Comparison of ENCODE assay signal across 7 mouse cellular contexts in genomic region chr6:56715270-56715666, GRCm38 (mm10). TPM values are rescaled to one million over a fixed set of nuclear protein-coding genes. Genes with fewer than 3 reads are reported as not detected.
DNase-seq lines count a peak whose midpoint lies in the region; ATAC-seq and TF ChIP-seq lines count a peak whose summit lies in the region.

No protein-coding gene starts in this region.

- no peaks in the 10 kb centered on the region for H3K9me3 ChIP-seq in heart, embryonic 15.5 days (replicated peaks)

- peaks cover 2% of the 10 kb centered on the region; the same call in 1 of the 2 replicates for H3K4me1 ChIP-seq in bone marrow macrophage, adult 2 months (ENCODE audit: control insufficient read depth, insufficient read depth, low read length)
- H3K4me1 ChIP-seq in heart, embryonic 15.5 days (replicated peaks) = peaks cover 8% of the 10 kb centered on the region
- H3K4me1 ChIP-seq in liver, adult 2 months (ENCODE audit: control insufficient read depth, insufficient read depth, low read length) = peaks cover 11% of the 10 kb centered on the region

- peak overlapping the region; percentile 97 for H3K4me3 ChIP-seq in bone marrow macrophage, adult 2 months (ENCODE audit: insufficient read depth, low read length)
- peak overlapping the region; percentile 95 for H3K4me3 ChIP-seq in heart, embryonic 15.5 days
- H3K4me3 ChIP-seq in liver, adult 2 months (ENCODE audit: insufficient read depth, low read depth, low read length) = peak overlapping the region; percentile 97
- H3K4me3 ChIP-seq in myocyte = peak overlapping the region; percentile 63

- peak; percentile 26 for DNase-seq in spleen, adult 12 weeks (ENCODE audit: low spot score)
- DNase-seq in spleen, postnatal 10 days (ENCODE audit: low spot score in 2 of 2) = no peak
- peak; percentile 67 for DNase-seq in liver, adult 2 months (ENCODE audit: extremely low read depth, low read depth, low spot score)
- no peak for DNase-seq in urinary bladder, adult 2 months (ENCODE audit: low spot score)

- H3K9ac ChIP-seq in heart, embryonic 15.5 days = peak overlapping the region; percentile 84
- peak overlapping the region; percentile 89 for H3K9ac ChIP-seq in liver, adult 2 months (ENCODE audit: low read depth, low read length)

- H3K27me3 ChIP-seq in heart, embryonic 15.5 days = no peaks in the 10 kb centered on the region
- no peaks in the 10 kb centered on the region for H3K27me3 ChIP-seq in liver, adult 2 months (ENCODE audit: control insufficient read depth, insufficient read depth, low read length)
- H3K27me3 ChIP-seq in myocyte (ENCODE audit: control insufficient read depth, insufficient read depth, insufficient read length) = no peaks in the 10 kb centered on the region

- under 1% methylated on average over 25 of the region's 25 CpGs for WGBS in heart, embryonic 15.5 days
- WGBS in liver, adult 2 months = under 1% methylated on average over 25 of the region's 25 CpGs

- no peak for TF ChIP-seq CTCF in bone marrow macrophage, adult 2 months (IDR thresholded peaks at IDR 0.05; ENCODE audit: low read depth, low read length)
- no peak for TF ChIP-seq CTCF in liver, adult 2 months (IDR thresholded peaks at IDR 0.05; ENCODE audit: low read depth, low read length)

- peak overlapping the region; percentile 80 for H3K27ac ChIP-seq in bone marrow macrophage, adult 2 months (ENCODE audit: insufficient read depth, low read depth, low read length)
- H3K27ac ChIP-seq in heart, embryonic 15.5 days = peak overlapping the region; percentile 97
- peak overlapping the region; percentile 85 for H3K27ac ChIP-seq in liver, adult 2 months (replicated peaks; ENCODE audit: insufficient read depth, low read depth, low read length)

- peaks cover 5% of the 10 kb centered on the region; the same call in 1 of the 2 replicates for H3K79me2 ChIP-seq in liver, adult 2 months (ENCODE audit: control insufficient read depth, insufficient read depth, low read length)
- peaks cover 37% of the 10 kb centered on the region for H3K79me2 ChIP-seq in myocyte (ENCODE audit: control insufficient read depth, insufficient read depth)

- H3ac ChIP-seq in myocyte (ENCODE audit: control insufficient read depth, insufficient read length) = peak overlapping the region; percentile 14

- no peak for TF ChIP-seq POLR2A in bone marrow macrophage, adult 2 months (IDR thresholded peaks at IDR 0.05; ENCODE audit: borderline replicate concordance, low read depth, low read length)
- no peak for TF ChIP-seq POLR2A in liver, adult 2 months (IDR thresholded peaks at IDR 0.05; ENCODE audit: extremely low read depth, insufficient read depth, low read length)
- TF ChIP-seq POLR2A in myocyte (IDR thresholded peaks at IDR 0.05; ENCODE audit: insufficient read length, low read depth) = no peak

- no peaks in the 10 kb centered on the region for H3K36me3 ChIP-seq in heart, embryonic 15.5 days
- no peaks in the 10 kb centered on the region for H3K36me3 ChIP-seq in liver, adult 2 months (ENCODE audit: control insufficient read depth, insufficient read depth, low read length)
- H3K36me3 ChIP-seq in myocyte (ENCODE audit: control insufficient read depth, insufficient read depth) = no peaks in the 10 kb centered on the region

- ATAC-seq in heart, embryonic 15.5 days (replicated peaks; ENCODE audit: insufficient number of reproducible peaks, insufficient read depth, low FRiP score, low read depth) = peak; percentile 25

- H3K4me2 ChIP-seq in heart, embryonic 15.5 days = peak overlapping the region; percentile 70
- H3K4me2 ChIP-seq in myocyte (ENCODE audit: low read depth) = peak overlapping the region; percentile 85

TF ChIP-seq in myocyte, 11 proteins besides CTCF, POLR2A, EP300 and RAD21:
- TF ChIP-seq MAX (IDR thresholded peaks at IDR 0.05; ENCODE audit: low read depth) (no peak), TCF3 (IDR thresholded peaks at IDR 0.05; ENCODE audit: insufficient read length, low read depth) (no peak), E2F4 (IDR thresholded peaks at IDR 0.05; ENCODE audit: insufficient read depth) (no peak), POLR2AphosphoS2 (IDR thresholded peaks at IDR 0.05; ENCODE audit: insufficient read length, low read depth) (no peak), MYOG (IDR thresholded peaks at IDR 0.05; ENCODE audit: control insufficient read depth in 1 of 3, insufficient read depth in 1 of 3, insufficient read length in 2 of 3, low read depth in 2 of 3) (no peak), TCF12 (IDR thresholded peaks at IDR 0.05; ENCODE audit: insufficient read depth, poor library complexity, severe bottlenecking) (no peak), SRF (IDR thresholded peaks at IDR 0.05; ENCODE audit: control insufficient read depth, insufficient read length, low read depth) (no peak), MYOD1 (IDR thresholded peaks at IDR 0.05; ENCODE audit: control insufficient read depth in 1 of 3, insufficient read length in 2 of 3, low read depth in 2 of 3) (no peak)
TF ChIP-seq in myocyte: peak in this region for 0.

RNA-seq across cellular contexts. Expression of gene Avl9, which starts 0.6 kb away (rescaled TPM):
- 18.9 and 19.2 TPM in 2 replicates for polyA plus RNA-seq in bone marrow macrophage, adult 2 months (2012; ENCODE audit: insufficient read depth, insufficient read length, missing spikeins)
- 5.8 and 7.0 TPM in 2 replicates for polyA plus RNA-seq in heart, embryonic 15.5 days (2015; fragmentation: Nextera tagmentation; extraction: Ambion mirVana)
- total RNA-seq in liver, adult 2 months (2014; rRNA removed) = 21.6 and 21.9 TPM in 2 replicates
- polyA plus RNA-seq in liver, adult 2 months (2012; rRNA removed) = 2.6 and 3.3 TPM in 2 replicates
- 1.8 TPM for polyA plus RNA-seq in myocyte (2012; fragmentation: generic; extraction: Trizol)
- polyA plus RNA-seq in urinary bladder, adult 2 months (2012; rRNA removed) = 10.5 and 10.6 TPM in 2 replicates

RNA-seq across cellular contexts. Expression of gene Lsm5, which starts 10.8 kb away (rescaled TPM):
- 57.0 and 63.0 TPM in 2 replicates for polyA plus RNA-seq in bone marrow macrophage, adult 2 months (2012; ENCODE audit: insufficient read depth, insufficient read length, missing spikeins)
- 53.4 and 75.7 TPM in 2 replicates for polyA plus RNA-seq in heart, embryonic 15.5 days (2015; fragmentation: Nextera tagmentation; extraction: Ambion mirVana)
- 10.3 and 10.8 TPM in 2 replicates for total RNA-seq in liver, adult 2 months (2014; rRNA removed)
- 1.5 and 4.2 TPM in 2 replicates for polyA plus RNA-seq in liver, adult 2 months (2012; rRNA removed)
- 38.8 TPM for polyA plus RNA-seq in myocyte (2012; fragmentation: generic; extraction: Trizol)
- polyA plus RNA-seq in urinary bladder, adult 2 months (2012; rRNA removed) = 36.3 and 45.1 TPM in 2 replicates

Comparison
In these comparisons a context has a peak if more than half of its experiments do, and no peak if none do; other contexts are left out.
1. DNase-seq: peak in spleen, adult 12 weeks (single experiment) and liver, adult 2 months (single experiment); none in spleen, postnatal 10 days (0 of 2) and urinary bladder, adult 2 months (single experiment).
2. Peak in every context shown above with its lines, with median percentiles within 50 percentile points of each other: H3K27ac ChIP-seq and H3K4me3 ChIP-seq.